Mouse (Mus musculus) bone marrow macrophage, adult 2 months (primary cell): ENCODE data around the gene Arl9.

Source experiments
- CTCF ChIP-seq: IDR thresholded peaks from 2 replicates; pipeline ENCODE4 v1.5.1; 2012; ENCODE audit warnings: low read depth, mild to moderate bottlenecking, low read length, moderate library complexity
- POLR2A ChIP-seq: IDR thresholded peaks from 2 replicates; pipeline ENCODE4 v1.6.1; 2012; ENCODE audit warnings: mild to moderate bottlenecking, low read depth, low read length, borderline replicate concordance

DNA sequence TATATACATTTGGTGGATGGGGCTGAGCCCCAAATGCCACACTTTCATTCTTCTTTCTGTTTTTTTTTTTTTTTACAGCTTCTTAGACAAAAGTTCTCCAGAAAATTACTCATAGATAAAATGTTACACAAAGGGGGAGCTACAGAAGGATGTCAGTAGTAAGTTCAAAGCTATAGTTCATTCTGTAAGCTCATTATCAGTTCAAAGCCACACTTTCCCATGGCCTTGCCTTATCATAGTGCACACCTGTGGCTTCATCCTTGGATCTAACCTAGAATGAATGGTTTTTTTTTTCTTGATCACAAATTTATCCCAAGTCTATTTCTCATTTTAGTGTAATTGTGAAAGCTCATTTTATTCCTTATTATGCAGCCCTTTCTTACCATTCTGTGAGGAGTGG lies 35.5 kb downstream of the Arl9 start:
- no peak for TF ChIP-seq CTCF
- no peak for TF ChIP-seq POLR2A
